Mouse (Mus musculus) cerebellum, adult 9-10 months (tissue): ENCODE data around the gene Josd1.
"Not testable (repeated sequence)": the region's sequence is repeated elsewhere in the genome, so short reads cannot be mapped to it uniquely, and the experiment has no call there.

Experiments
- DNase-seq: peaks from one replicate; pipeline ENCODE4 v3.0.0; 2022

Josd1 gene

GRCm38 (mm10) chr15:79691023-79691508 is 3.3 kb upstream of the Josd1 start:
- peak; percentile 73 for DNase-seq

GRCm38 (mm10) chr15:79690426-79691022 is 2.8 kb upstream of the Josd1 start, which contains the start of gene Gtpbp1:
Gene Gtpbp1 (plus strand): TSS chr15:79690845.
- peak; percentile 100 for DNase-seq

DNA sequence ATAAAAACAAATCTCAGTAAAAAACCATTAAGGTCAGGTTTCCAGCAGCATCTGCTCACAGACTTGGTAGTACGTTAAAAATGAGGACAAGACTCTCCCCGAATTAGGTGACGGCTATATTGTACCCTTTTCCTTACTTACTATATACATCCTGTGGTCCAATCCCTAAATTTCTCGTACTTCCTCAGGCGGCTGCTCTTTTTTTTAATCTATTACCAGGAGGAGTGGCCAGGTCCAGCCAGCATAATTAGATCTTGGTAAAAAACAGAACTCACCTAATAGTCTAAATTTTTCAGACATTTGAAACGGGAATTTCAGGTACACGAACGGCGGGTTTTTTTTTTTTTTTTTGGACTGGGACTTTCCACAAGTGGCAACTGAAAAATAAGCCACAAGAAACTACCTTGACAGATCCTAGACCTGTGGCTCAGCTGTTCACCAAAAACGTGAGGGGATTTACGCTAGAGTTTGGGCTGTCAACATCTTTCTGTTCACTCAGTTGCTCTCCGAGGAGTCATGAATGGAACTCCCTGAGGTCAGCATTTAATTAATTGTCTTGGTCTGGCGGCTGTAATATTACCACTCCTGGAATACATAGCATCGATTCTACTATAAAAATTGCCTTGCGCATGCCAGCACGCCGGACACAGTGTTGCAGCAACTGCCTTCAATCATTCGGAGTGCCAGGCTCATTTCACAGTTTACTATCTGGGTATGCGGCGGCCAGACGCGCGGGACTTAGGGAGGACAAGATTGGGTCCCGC is 2.1 kb upstream of the Josd1 start:
- DNase-seq = no peak

GRCm38 (mm10) chr15:79688268-79688956 is 693 bp upstream of the Josd1 start:
- DNase-seq = no peak

GRCm38 (mm10) chr15:79687175-79687574 is 544 bp downstream of the Josd1 start:
- peak; percentile 71 for DNase-seq

GRCm38 (mm10) chr15:79686046-79686869 is 1.5 kb downstream of the Josd1 start:
- DNase-seq = no peak

DNA sequence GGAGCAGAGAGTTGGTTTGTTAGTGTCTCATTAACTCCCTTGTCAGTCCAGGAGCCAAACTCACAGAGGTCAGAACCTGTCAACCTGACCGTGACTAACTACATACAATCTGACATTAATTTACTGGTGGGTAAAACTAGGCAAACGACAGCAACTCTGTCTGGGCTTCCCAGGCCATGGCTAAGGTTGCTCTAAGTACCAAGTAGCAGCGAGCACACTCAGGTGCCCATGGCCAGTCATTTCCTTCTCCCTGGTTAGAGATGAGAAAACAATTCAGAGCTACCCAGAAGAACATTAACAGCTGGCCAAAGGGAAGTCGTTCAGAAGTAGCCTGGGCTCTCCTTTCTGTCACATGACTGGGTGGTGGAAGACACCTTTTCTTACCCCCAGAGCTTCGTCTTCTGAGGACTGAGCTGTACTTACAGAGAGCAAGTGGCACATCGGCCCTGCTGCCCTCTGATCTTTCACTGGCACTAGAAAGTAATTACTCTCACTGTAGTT is 2.5 kb downstream of the Josd1 start:
- DNase-seq = no peak

DNA sequence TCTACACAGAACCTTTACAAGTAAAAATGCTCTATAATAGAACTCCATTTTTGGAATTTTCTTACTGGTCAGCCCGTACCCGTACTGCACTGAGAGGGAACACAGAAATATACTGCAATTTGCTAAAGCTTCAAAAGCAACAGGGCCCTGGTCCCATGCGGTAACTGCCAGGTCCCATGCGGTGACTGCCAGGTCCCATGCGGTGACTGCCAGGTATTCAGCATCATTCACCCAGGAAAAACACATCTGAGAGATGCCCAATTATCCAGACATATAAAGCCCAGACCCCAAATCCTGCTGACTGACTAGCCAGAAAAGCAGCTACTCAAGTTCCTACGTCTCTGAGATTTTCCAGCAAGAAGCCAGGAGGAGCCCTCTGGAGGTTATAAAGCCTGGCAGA is 3.1 kb downstream of the Josd1 start:
- no peak for DNase-seq

DNA sequence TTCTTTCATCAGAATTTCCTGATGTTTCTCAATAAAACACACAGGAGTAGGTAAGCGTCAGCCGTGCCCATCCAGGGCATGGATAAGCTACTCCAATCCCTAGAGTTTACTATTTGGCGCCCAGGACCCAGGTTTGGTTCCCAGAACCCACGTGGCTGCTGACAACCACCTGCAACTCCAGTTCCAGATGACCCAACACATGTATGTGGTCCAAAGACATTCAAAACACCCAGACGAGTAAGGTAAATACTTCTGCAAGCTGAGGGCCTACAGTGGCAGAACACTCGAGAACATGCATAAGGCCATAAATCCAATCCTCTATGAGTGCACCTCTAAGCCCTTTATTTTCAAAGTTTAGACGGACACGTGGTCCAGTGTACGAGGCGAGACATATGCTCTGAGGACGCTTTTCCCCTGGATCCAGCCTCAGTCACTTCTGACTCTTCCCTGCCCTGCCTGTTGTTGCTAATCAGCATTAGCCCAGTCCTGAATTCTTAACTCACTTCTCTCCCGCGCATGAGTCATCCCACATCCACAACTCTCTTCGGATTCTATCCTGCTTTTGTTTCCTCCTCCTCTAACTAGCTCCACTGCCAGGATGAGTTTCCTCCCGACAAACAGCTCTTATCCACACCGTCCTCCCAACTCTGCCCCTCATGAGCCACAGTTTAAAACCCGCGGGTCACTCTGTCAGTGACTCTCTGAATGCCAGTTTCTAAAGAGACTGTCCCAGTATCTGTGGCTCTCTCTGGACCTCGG is 3.8 kb downstream of the Josd1 start:
- no peak for DNase-seq

GRCm38 (mm10) chr15:79683146-79683545 is 4.6 kb downstream of the Josd1 start:
- no peak for DNase-seq

GRCm38 (mm10) chr15:79681973-79682372 is 5.7 kb downstream of the Josd1 start:
- DNase-seq = no peak

DNA sequence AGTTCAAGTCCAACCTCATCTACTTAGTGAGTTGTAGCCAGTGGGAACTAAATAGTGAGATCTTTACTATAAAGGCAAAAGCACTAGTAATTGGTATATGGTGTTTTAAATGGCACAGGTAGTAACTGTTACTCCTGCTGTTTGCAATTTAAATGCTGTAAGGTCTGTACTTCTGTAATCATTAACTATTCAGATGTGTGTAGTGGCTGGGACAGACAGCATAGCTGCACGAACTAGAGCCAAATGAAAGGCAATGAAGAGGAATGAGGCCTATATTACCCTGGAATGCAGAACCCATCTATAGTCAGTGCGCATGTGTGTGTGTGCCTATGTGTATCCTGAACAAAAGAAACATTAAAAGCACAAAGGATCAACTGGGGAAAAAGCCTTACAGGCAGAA is 9.8 kb downstream of the Josd1 start:
- no peak for DNase-seq

- not testable (repeated sequence) for DNase-seq
These were observed 15.8 kb downstream of the Josd1 start for GRCm38 (mm10) chr15:79671828-79672348.

- no peak for DNase-seq
These were observed 16.8 kb downstream of the Josd1 start for GRCm38 (mm10) chr15:79670972-79671299.

- peak; percentile 88 for DNase-seq
These were observed 17.3 kb downstream of the Josd1 start, which contains the start of gene Tomm22 for GRCm38 (mm10) chr15:79670249-79670971. Gene Tomm22 (plus strand): TSS chr15:79670861.

- no peak for DNase-seq
These were observed 18.5 kb downstream of the Josd1 start for GRCm38 (mm10) chr15:79669195-79669594.

DNA sequence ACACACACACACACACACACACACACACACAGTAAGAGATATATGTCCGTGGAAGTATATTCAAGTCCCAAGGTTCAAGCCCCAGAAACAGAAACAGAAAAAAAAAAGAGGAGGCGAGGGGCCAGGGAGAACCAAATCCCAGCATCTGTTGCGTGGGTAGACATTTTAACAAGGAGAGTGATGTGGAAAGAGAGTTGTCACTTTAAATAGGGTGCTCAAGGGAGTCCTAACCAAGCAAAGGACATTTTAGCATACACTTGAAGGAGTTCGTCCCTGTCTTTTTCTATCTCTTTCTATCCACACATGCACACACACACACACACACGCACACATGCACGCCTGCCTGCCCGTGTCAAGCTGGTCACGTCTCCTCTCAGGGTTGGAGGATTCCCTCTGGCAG is 23.1 kb downstream of the Josd1 start:
- no peak for DNase-seq

GRCm38 (mm10) chr15:79661852-79662251 is 25.9 kb downstream of the Josd1 start:
- peak; percentile 63 for DNase-seq

DNA sequence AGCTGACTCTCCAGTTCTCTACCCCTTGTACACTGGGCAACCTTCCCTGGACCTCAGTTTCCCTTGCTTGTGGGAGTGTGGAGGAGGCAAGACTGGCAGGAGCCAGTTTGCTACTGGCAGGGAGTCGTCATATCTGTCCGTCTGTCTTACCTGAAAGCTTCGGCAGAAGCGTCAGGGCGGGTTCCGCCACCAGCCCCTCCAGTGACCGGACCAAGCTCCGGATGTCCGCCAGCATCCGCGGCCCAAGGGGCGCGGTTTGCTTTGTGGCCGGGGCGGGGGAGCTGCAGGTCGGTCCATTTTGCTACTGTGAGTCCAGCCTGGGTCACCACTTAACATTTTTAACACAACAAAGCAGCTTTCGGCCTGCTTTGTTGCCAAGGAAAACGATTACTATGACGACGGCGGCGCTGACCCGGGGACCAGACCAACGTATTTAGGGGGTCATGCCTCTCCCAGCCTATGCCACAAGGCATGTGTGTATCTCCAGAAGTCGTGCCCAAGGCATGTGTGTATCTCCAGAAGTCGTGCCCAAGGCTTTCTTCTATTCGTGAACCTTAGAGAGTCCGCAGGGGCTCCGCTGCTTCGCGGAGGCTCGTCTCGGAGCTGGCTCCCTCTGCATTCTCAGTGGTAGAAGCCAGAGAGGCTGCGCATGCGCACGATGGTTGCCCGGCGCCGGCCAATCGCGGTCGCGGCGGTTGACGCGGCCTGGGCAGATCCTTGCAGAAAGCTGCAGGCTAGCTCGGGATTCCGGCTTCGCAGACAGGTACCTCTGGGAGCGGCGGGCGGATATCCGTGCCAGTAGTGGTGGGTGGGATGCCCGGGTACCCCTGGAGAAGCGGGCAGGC is 29.0 kb downstream of the Josd1 start, which contains the start of the genes Fam227a and Cby1:
TSS of gene Fam227a (minus strand) at position 426 of the 845 bp plus-strand sequence.
TSS of gene Cby1 (plus strand) at position 669 of the 845 bp plus-strand sequence.
- peak; percentile 95 for DNase-seq
